Mouse (Mus musculus) midbrain, embryonic 11.5 days (tissue): Measurements from ENCODE around the gene Ush1c. TPM values are rescaled to one million over a fixed set of nuclear protein-coding genes. Genes with fewer than 3 reads are reported as not detected.

Experiments used
- ATAC-seq: fragments of 200-750 bp; cut with Nextera tagmentation; 2 replicates; pipeline ENCODE4 v1.8.0; 2017; ENCODE audit warnings: moderate TSS enrichment, moderate library complexity; ENCODE audit not compliant: low FRiP score
- DNase-seq: peaks from one replicate; pipeline ENCODE4 v3.0.0; 2015; ENCODE audit warnings: low spot score; ENCODE audit errors: missing footprints
- H3K27ac ChIP-seq: fragments of 300-500 bp; sonication (generic); 2 replicates; pipeline ENCODE4 v1.5.1; 2014; ENCODE audit warnings: low read depth, low read length
- H3K27me3 ChIP-seq: fragments of 300-500 bp; sonication (generic); 2 replicates; pipeline ENCODE4 v1.6.1; 2014; ENCODE audit warnings: mild to moderate bottlenecking, low read length, moderate library complexity, mixed read lengths; ENCODE audit not compliant: control insufficient read depth, insufficient read depth
- H3K36me3 ChIP-seq: fragments of 300-500 bp; sonication (generic); 2 replicates; pipeline ENCODE4 v1.6.1; 2014; ENCODE audit warnings: mild to moderate bottlenecking, low read length, moderate library complexity, mixed read lengths; ENCODE audit not compliant: control insufficient read depth, insufficient read depth
- H3K4me1 ChIP-seq: fragments of 300-500 bp; sonication (generic); 2 replicates; pipeline ENCODE4 v1.6.1; 2014; ENCODE audit warnings: low read length; ENCODE audit not compliant: control insufficient read depth, insufficient read depth
- H3K4me2 ChIP-seq: fragments of 300-500 bp; sonication (generic); 2 replicates; pipeline ENCODE4 v1.6.1; 2014; ENCODE audit warnings: mild to moderate bottlenecking, moderate library complexity
- H3K4me3 ChIP-seq: fragments of 300-500 bp; sonication (generic); 2 replicates; pipeline ENCODE4 v1.5.1; 2014; ENCODE audit warnings: low read depth, low read length
- H3K9ac ChIP-seq: fragments of 300-500 bp; sonication (generic); 2 replicates; pipeline ENCODE4 v1.6.1; 2014; ENCODE audit warnings: low read length
- H3K9me3 ChIP-seq: fragments of 300-500 bp; sonication (generic); 2 replicates; pipeline ENCODE4 v1.6.1; 2016; ENCODE audit warnings: low read length; ENCODE audit not compliant: control insufficient read depth
- WGBS: fragments of 180-500 bp; shearing (Covaris S2); extraction: QIAGEN DNeasy Blood & Tissue Kit; methylation state at CpG from one replicate; pipeline ENCODE4 v1.1.7; 2014; 5-methylcytosine and 5-hydroxymethylcytosine counted together
- polyA plus RNA-seq: library from polyadenylated mRNA; unstranded; fragments of >200 nt; fragmentation: Nextera tagmentation; extraction: Ambion mirVana; gene quantifications from 2 replicates; pipeline ENCODE4 v1.2.1, GENCODE M21; 2014

The Ush1c gene
- polyA plus RNA-seq, result 2.6 and 2.8 TPM in 2 replicates

DNA sequence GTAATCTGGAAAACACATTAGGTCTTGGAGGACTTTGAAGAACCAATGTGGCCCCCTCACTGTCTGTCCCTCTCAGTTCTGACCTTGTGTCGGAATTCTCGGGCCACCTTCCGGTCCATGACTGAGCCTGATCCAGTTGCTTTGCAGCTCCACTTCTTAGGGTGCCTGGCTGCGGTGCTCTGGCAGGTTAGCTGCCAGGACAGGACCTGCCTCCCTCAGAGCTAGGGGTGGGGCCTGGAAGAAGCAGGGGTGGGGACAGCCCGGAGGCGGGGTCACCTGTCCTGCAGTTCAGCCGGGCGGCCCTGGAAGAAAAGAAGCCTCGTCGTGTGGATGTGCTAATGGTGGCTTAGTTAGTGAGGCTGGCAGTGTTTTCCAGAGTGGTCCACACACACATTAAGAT lies at the start of gene Ush1c:
TSS of gene Ush1c (minus strand) at position 158 of the 400 bp plus-strand sequence.
- no peak within 1 kb of the TSS for H3K4me3 ChIP-seq
- no peaks in the 10 kb centered on the region; the same call in 1 of the 2 replicates for H3K4me1 ChIP-seq
- WGBS, result 20% methylated on average over 9 of the region's 10 CpGs
- no peak within 1 kb of the TSS for H3K9ac ChIP-seq
- H3K27ac ChIP-seq, result no peak within 1 kb of the TSS
- no peaks in the 10 kb centered on the region for H3K36me3 ChIP-seq
- H3K4me2 ChIP-seq, result no peak within 1 kb of the TSS
- DNase-seq (no peak), ATAC-seq (no peak)
- no peaks in the 10 kb centered on the region for H3K9me3 ChIP-seq
- H3K27me3 ChIP-seq, result no peaks in the 10 kb centered on the region

DNA sequence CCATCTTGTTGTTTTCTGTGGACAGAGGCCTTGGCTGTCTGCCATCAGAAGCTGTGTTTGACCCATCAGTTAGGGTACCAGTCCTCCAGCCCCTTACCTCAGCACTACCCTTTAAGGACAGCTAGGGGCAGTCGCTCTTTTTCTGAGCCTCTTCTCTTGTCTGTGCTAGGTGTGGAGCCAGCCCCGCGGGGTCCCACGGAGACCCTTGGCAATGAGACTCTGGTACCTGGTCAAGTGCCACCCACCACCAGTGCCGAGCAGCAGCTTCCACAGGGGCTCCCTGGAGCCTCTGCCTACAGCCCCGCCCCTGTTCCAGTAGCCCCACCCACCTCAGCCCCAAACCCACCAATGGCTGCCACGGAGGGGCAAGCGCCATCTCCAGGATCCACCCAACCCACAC lies 48.7 kb upstream of the Ush1c start:
- DNase-seq, result peak; percentile 57
- Histone ChIP-seq H3K9me3 (no peaks in the 10 kb centered on the region), H3K4me3 (no peak overlapping the region), H3K4me2 (no peak overlapping the region), H3K27me3 (no peaks in the 10 kb centered on the region), H3K36me3 (no peaks in the 10 kb centered on the region), H3K27ac (no peak overlapping the region), H3K9ac (no peak overlapping the region), H3K4me1 (no peaks in the 10 kb centered on the region)
- ATAC-seq, result no peak
- 27% methylated on average over 8 of the region's 8 CpGs for WGBS

DNA sequence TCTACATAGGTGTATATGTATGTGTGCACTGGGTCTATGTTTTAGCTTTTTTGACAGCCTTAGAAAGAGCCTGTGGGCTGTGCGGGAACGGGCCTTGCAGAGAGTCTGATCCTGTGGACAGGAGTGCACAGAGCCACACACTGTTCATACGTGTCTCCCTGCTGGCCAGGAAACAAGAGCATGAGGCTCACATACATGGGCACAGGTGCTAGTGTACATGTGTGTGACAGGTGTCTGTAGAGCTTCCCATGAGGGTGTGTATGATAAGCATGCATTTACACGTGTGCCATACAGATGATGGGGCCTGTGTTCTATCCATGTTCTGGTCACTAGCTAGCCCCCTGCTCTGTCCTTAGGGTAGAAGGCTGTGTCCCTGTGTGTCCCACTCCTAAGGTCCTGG lies 48.1 kb upstream of the Ush1c start:
- Histone ChIP-seq H3K36me3 (no peaks in the 10 kb centered on the region), H3K9ac (no peak overlapping the region), H3K4me1 (no peaks in the 10 kb centered on the region), H3K4me2 (no peak overlapping the region), H3K4me3 (no peak overlapping the region), H3K27ac (no peak overlapping the region), H3K9me3 (no peaks in the 10 kb centered on the region), H3K27me3 (no peaks in the 10 kb centered on the region)
- DNase-seq, result peak; percentile 57
- no peak for ATAC-seq
- WGBS, result 82% methylated on average over 4 of the region's 4 CpGs

DNA sequence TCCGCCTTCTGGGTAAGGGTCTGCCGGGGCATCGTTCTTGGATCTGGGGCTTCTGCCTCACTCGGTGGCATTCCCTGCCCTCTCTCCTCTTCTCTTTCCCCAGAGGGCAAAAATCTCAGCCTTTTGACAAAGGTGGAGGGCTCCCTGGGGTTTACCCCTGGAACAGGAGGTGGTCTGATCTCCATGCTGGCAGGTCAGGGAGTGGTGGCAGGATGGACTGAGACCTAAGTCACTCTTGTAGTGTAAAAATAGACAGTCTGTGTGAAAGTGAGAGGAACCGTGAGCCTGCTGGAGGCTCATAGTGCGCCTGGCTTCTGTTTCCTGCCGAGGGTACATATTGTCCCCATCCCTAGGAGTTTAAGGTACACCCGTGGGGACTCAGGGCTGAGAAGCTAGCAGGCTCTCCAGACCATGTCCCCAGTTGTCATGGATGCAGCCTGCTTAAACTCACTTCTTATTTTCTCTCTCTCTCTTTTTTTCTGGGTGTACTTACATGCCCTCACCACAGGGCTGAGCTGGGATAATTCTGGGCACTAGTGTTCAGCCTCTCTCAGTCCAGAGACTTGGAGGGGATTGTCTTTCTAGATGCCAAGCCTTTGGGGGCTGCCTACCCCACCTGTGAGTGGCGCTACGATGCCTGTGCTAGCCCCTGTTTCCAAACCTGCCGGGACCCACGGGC lies 47.0 kb upstream of the Ush1c start:
- DNase-seq (peak; percentile 78), ATAC-seq (no peak)
- Histone ChIP-seq H3K4me3 (no peak overlapping the region), H3K9ac (no peak overlapping the region), H3K27ac (no peak overlapping the region), H3K9me3 (no peaks in the 10 kb centered on the region), H3K36me3 (no peaks in the 10 kb centered on the region), H3K27me3 (no peaks in the 10 kb centered on the region), H3K4me1 (no peaks in the 10 kb centered on the region), H3K4me2 (no peak overlapping the region)
- WGBS, result 87% methylated on average over 12 of the region's 12 CpGs

DNA sequence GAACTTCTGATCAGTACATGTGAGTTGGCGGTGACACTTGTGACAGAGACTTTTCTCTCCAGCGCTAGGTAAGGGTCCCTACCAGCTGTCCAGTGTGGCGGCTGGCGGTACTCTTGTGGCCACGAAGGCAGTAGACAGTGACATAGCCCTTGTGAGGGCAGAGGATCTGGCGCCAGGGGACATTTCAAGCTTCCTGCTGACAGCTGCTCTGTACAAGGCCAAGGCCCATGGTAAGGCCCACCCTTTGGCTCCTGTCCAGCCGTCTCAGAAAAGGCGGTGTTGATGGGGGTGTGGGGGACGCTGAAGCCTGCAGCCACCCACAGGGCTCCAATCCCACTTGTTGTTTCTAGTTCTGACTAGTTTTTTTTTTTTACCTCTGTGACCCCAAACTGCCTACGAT lies 45.4 kb upstream of the Ush1c start:
- ATAC-seq (no peak), DNase-seq (no peak)
- Histone ChIP-seq H3K4me2 (no peak overlapping the region), H3K9me3 (no peaks in the 10 kb centered on the region), H3K9ac (no peak overlapping the region), H3K36me3 (no peaks in the 10 kb centered on the region), H3K27ac (no peak overlapping the region), H3K27me3 (no peaks in the 10 kb centered on the region), H3K4me3 (no peak overlapping the region), H3K4me1 (no peaks in the 10 kb centered on the region)
- WGBS, result 84% methylated on average over 10 of the region's 10 CpGs

DNA sequence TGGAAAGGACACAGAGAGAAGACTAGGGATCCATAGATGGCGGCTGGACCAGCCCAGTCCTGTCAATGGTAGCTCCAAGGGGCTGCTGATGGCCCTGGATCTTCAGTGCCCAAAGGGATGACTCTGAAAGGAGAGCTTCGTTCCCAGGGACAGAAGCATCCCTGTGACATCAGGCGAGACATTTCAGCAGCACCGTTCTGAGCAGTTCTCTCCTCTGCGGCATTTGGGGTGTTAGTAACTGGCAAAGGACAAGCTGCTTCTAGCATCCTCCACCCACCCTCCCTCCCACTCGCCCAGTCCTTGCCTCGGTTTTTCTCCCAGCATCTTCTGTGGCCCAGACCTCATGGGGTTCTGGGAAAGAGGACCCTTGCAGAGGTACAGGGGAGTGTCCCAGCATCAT lies 44.0 kb upstream of the Ush1c start:
- Histone ChIP-seq H3K36me3 (no peaks in the 10 kb centered on the region), H3K4me2 (no peak overlapping the region), H3K9ac (no peak overlapping the region), H3K27ac (no peak overlapping the region), H3K4me1 (no peaks in the 10 kb centered on the region), H3K9me3 (no peaks in the 10 kb centered on the region), H3K27me3 (no peaks in the 10 kb centered on the region), H3K4me3 (no peak overlapping the region)
- WGBS, result 73% methylated on average over 7 of the region's 7 CpGs
- ATAC-seq, result no peak
- no peak for DNase-seq

DNA sequence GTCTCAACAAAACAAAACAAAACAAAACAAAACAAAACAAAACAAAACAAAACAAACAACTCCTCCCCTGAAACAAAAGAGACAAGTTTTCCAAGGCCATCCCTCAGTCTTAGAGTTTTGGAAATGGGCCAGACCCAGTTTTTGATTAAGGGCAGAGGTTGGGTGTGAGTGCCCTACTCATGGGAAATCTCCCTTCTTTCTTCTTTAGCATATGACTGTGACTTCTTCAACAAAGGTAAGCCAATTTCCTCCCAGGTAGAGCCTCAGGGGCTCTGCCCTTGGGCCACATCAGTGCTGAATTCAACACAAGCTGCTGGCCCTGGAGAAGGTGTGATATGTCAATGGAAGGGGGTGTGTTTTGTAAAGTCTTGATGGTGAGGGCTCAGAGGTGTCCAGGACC lies 42.6 kb upstream of the Ush1c start:
- Histone ChIP-seq H3K27me3 (no peaks in the 10 kb centered on the region), H3K36me3 (no peaks in the 10 kb centered on the region), H3K4me2 (no peak overlapping the region), H3K27ac (no peak overlapping the region), H3K9ac (no peak overlapping the region), H3K4me1 (no peaks in the 10 kb centered on the region), H3K9me3 (no peaks in the 10 kb centered on the region), H3K4me3 (no peak overlapping the region)
- DNase-seq, result peak; percentile 51
- no peak for ATAC-seq

DNA sequence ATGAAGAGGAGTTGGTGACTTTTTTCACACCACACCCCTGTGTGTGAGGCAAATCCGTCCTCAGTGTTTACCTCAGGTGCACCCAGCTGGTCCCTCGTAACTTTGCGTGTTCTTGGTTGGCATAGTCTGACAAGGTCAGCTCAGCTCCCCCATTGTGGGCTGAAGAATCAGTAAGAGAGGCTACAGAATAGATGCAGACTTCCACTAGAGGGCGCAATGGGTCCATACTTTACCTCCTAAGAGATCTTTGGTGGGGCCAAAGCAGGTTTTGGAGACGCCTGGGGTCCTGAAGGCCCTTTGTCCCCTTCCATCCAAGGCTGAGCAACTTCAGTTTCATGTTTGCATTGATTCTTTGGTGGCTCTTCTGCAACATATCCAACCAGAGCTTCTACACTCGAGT lies 41.6 kb upstream of the Ush1c start:
- Histone ChIP-seq H3K9me3 (no peaks in the 10 kb centered on the region), H3K4me1 (no peaks in the 10 kb centered on the region), H3K27me3 (no peaks in the 10 kb centered on the region), H3K4me3 (no peak overlapping the region), H3K4me2 (no peak overlapping the region), H3K36me3 (no peaks in the 10 kb centered on the region), H3K9ac (no peak overlapping the region), H3K27ac (no peak overlapping the region)
- DNase-seq, result peak; percentile 96
- WGBS, result 15% methylated on average over 6 of the region's 6 CpGs
- peak; percentile 40; the same call in 1 of the 2 replicates for ATAC-seq

DNA sequence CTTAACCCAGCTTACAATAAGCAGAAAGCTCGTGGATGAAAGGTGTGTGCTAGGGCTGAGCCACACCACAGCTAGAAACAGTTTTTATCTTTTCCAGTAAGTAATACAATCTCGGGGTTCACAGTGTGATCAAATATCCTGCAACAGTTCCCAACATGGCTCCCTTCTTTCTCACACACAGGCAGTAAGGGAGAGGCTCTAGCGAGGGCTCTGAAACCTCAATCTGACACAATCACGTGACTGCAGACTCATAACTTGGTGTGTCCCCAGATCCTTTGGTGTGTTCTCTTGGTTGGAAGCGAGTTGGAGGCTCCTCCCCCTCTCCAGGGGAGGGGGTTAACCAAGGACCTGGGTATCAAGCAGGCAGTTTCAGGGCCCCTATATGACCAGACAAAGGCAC lies 37.9 kb upstream of the Ush1c start:
- H3K4me2 ChIP-seq, result no peak overlapping the region
- 71% methylated on average over 5 of the region's 5 CpGs for WGBS
- H3K27ac ChIP-seq, result no peak overlapping the region
- DNase-seq, result peak; percentile 66
- H3K9ac ChIP-seq, result no peak overlapping the region
- no peaks in the 10 kb centered on the region for H3K9me3 ChIP-seq
- H3K27me3 ChIP-seq, result no peaks in the 10 kb centered on the region
- no peak overlapping the region for H3K4me3 ChIP-seq
- ATAC-seq, result no peak
- no peaks in the 10 kb centered on the region for H3K36me3 ChIP-seq
- H3K4me1 ChIP-seq, result no peaks in the 10 kb centered on the region
